Mouse (Mus musculus) cortical plate, adult 2 months (tissue): ENCODE data around the gene Kcnt1. TPM values are rescaled to one million over a fixed set of nuclear protein-coding genes. Genes with fewer than 3 reads are reported as not detected.

Source experiments
- H3K27ac ChIP-seq: fragments of 200-500 bp; 2 replicates; pipeline ENCODE4 v1.5.1; 2012; ENCODE audit warnings: low read length, control low read depth, inconsistent platforms; ENCODE audit not compliant: insufficient read depth
- H3K4me1 ChIP-seq: fragments of 200-500 bp; 2 replicates; pipeline ENCODE4 v1.6.1; 2011; ENCODE audit warnings: low read length; ENCODE audit not compliant: control insufficient read depth, insufficient read depth
- H3K4me3 ChIP-seq: fragments of 200-500 bp; 2 replicates; pipeline ENCODE4 v1.5.1; 2011; ENCODE audit warnings: mild to moderate bottlenecking, low read length, control low read depth; ENCODE audit not compliant: insufficient read depth
- CTCF ChIP-seq: fragments of 200-500 bp; IDR thresholded peaks from 2 replicates; pipeline ENCODE4 v1.5.1; 2011; ENCODE audit warnings: mild to moderate bottlenecking, control low read depth, low read length; ENCODE audit not compliant: insufficient read depth; ENCODE audit errors: extremely low read depth
- POLR2A ChIP-seq: fragments of 200-500 bp; IDR thresholded peaks from 2 replicates; pipeline ENCODE4 v1.6.1; 2011; ENCODE audit warnings: mild to moderate bottlenecking, low read length, control low read depth; ENCODE audit not compliant: insufficient read depth; ENCODE audit errors: extremely low read depth
- polyA plus RNA-seq: library from polyadenylated mRNA; depleted of rRNA; stranded (reverse); fragments of >200 nt; gene quantifications from 2 replicates; pipeline ENCODE4 v1.2.3, GENCODE M21; 2012

Gene Kcnt1
- polyA plus RNA-seq, 1 experiment, result 191 TPM

DNA sequence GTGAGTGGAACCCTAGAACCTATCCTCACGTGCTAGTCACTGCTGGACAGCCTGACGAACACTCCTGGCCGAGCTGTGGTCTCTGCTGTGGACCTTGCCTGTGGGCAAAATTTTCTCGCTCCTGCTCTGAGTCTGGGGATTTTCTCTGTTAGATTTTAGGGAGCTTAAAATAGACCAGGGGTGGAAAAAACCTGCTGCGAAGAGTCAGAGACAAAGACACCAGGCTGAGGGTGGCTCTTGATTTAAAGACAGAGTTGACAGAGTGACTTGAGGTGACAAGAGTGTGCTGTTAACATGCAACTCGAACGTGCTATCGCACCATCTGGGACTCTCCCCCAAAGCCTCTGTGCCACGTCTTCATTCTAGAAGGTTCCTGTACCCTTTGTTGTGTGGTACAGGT is 35.4 kb downstream of the Kcnt1 start:
- TF ChIP-seq CTCF, result no peak
- no peak for TF ChIP-seq POLR2A
- H3K4me1 ChIP-seq, result no peaks in the 10 kb centered on the region
- no peak overlapping the region for H3K27ac ChIP-seq
- no peak overlapping the region for H3K4me3 ChIP-seq

DNA sequence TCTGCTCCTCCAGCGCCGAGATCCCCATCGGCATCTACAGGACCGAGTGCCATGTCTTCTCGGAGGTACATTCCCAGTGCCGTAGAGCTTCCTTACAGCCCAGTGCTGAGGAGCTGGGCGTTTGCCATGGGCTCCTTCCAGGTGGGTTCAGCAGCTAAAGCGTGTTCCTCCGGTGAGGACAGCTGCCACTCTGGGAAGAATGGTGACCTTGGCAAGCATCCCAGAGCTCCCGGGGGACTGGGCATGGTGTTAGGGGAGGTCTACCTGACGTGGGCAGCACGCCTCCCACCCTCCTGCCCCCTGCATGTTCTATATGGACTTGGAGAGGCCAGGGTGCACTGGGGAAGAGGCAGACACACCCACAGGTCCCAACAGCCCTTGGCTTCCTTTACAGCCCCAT is 46.3 kb downstream of the Kcnt1 start:
- Histone ChIP-seq H3K4me1 (peaks cover 2% of the 10 kb centered on the region; the same call in 1 of the 2 replicates), H3K27ac (no peak overlapping the region), H3K4me3 (no peak overlapping the region)
- TF ChIP-seq POLR2A (no peak), CTCF (no peak)

- Histone ChIP-seq H3K27ac (no peak overlapping the region), H3K4me1 (peaks cover 3% of the 10 kb centered on the region; the same call in 1 of the 2 replicates), H3K4me3 (no peak overlapping the region)
- TF ChIP-seq CTCF (peak; percentile 61), POLR2A (no peak)
These were observed 49.7 kb downstream of the Kcnt1 start for GRCm38 (mm10) chr2:25913247-25913646.

GRCm38 (mm10) chr2:25914201-25914600 is 50.7 kb downstream of the Kcnt1 start:
- no peak overlapping the region for H3K4me3 ChIP-seq
- H3K4me1 ChIP-seq, result peaks cover 7% of the 10 kb centered on the region; the same call in 1 of the 2 replicates
- no peak overlapping the region for H3K27ac ChIP-seq
- no peak for TF ChIP-seq POLR2A
- TF ChIP-seq CTCF, result no peak

DNA sequence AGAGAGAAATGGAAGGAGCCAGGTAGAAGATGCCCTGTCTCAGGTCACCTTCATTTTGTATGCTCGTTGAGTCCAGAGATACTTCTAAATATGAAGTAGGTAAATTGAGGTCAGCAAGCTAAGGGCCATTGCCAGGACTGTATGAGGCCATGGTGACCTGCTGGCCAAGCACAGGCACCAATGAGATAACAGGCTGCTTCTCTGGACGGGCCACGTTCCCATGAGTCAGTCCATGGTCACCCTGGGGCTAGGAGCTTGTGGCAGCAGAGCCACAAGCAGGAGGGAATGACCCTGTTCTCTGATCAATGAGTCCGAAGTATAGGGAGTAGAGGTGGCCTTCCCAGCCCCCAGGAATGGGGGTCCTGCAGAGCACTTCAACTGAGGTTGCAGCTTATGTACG is 51.3 kb downstream of the Kcnt1 start:
- TF ChIP-seq CTCF, result no peak
- TF ChIP-seq POLR2A, result no peak
- Histone ChIP-seq H3K27ac (no peak overlapping the region), H3K4me1 (peaks cover 7% of the 10 kb centered on the region; the same call in 1 of the 2 replicates), H3K4me3 (no peak overlapping the region)

- TF ChIP-seq POLR2A, result no peak
- no peak for TF ChIP-seq CTCF
- Histone ChIP-seq H3K27ac (no peak overlapping the region), H3K4me1 (peaks cover 13% of the 10 kb centered on the region; the same call in 1 of the 2 replicates), H3K4me3 (no peak overlapping the region)
These were observed 54.9 kb downstream of the Kcnt1 start for GRCm38 (mm10) chr2:25918408-25918807.

DNA sequence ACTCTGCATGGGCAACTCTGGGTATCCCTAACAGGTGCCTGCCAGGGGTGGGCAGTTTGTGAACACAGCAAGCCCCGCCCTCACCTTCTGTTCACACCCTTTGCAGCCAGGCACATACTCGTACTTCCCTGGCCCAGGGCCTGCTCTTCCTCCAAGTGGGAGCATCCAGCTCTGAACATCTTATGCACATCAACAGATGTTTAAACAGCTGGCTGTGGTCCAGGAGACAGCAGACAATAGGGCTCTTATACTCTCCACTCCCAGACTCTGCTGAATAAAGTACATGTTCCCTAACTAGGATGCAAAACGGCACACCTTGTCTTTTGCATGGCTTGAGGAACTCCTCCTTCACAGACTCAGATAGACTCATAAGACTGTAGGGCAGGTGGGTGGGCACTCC is 56.4 kb downstream of the Kcnt1 start:
- Histone ChIP-seq H3K27ac (no peak overlapping the region), H3K4me3 (no peak overlapping the region), H3K4me1 (peaks cover 14% of the 10 kb centered on the region; the same call in 1 of the 2 replicates)
- TF ChIP-seq CTCF (no peak), POLR2A (no peak)

GRCm38 (mm10) chr2:25923799-25924198 is 60.3 kb downstream of the Kcnt1 start:
- Histone ChIP-seq H3K27ac (no peak overlapping the region), H3K4me1 (peaks cover 10% of the 10 kb centered on the region; the same call in 1 of the 2 replicates), H3K4me3 (no peak overlapping the region)
- TF ChIP-seq CTCF (no peak), POLR2A (no peak)

- Histone ChIP-seq H3K4me1 (peaks cover 9% of the 10 kb centered on the region; the same call in 1 of the 2 replicates), H3K27ac (no peak overlapping the region), H3K4me3 (no peak overlapping the region)
- TF ChIP-seq CTCF, result no peak
- TF ChIP-seq POLR2A, result no peak
These were observed 61.4 kb downstream of the Kcnt1 start for GRCm38 (mm10) chr2:25924934-25925333.

DNA sequence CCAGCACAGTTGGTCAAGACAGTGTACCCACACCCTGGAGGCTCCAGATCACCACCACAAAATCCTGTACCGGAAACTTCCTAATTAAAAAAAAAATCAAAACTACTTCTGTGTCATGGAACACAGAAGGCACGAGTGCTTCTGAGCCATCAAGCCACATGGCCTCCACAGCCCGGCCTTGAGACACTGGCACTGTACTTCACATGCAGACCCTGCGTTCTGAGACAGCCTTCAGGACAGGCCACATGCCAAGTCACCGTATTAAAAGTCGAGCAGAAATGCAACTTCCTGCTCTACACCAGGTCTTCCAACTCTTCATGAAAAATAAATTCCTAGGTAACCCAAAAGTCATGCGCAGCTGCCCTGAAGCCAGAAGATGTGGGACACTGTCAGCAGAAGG is 64.3 kb downstream of the Kcnt1 start:
- Histone ChIP-seq H3K4me3 (no peak overlapping the region), H3K4me1 (0 out of 2 replicates have a peak, but pooled peaks cover 3% of the 10 kb centered on the region), H3K27ac (no peak overlapping the region)
- TF ChIP-seq CTCF (no peak), POLR2A (no peak)

DNA sequence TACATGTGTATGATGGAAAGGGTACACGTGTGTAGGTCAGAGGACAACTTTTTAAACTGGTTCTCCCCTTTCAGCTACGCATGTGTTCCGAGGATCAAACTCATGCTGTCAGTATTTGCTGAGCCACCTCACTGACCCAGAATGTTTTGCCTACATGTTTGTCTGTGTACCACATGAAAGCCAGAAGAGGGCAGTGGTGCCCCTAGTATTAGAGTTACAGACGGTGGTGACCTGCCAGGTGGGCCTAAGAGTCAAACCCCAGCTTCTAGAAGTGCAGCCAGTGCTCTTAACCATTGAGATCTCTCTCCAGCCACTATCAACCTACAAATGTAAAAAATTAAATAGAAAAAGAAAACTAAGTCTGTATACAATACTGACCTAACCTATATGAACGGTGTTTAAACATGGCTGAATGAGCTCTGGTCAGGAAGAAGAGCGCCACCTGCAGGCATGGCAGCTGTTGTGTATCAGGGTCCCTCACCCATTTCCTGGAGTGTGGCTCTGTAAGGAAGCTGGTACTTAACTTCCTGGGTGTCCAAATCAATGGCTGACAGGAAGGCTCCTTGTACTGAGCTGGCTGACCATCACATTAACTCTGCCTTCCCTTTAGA is 67.8 kb downstream of the Kcnt1 start:
- Histone ChIP-seq H3K4me3 (no peak overlapping the region), H3K27ac (no peak overlapping the region), H3K4me1 (no peaks in the 10 kb centered on the region)
- no peak for TF ChIP-seq POLR2A
- peak; percentile 44 for TF ChIP-seq CTCF
